Mouse (Mus musculus) frontal cortex, adult 2 months (tissue): ENCODE data around the gene Ankrd17. TPM values are rescaled to one million over a fixed set of nuclear protein-coding genes. Genes with fewer than 3 reads are reported as not detected.
A peak's percentile ranks its signal among the peaks of the same experiment; 100 is the strongest.

ENCODE experiments used
- DNase-seq, 2 experiments: peaks; one replicate each; pipeline ENCODE4 v3.0.0; 2022; ENCODE audit warnings: low spot score in 1 of 2; ENCODE audit errors: extremely low spot score in 1 of 2
- polyA plus RNA-seq: library from polyadenylated mRNA; depleted of rRNA; stranded (reverse); fragments of >200 nt; gene quantifications from 2 replicates; pipeline ENCODE4 v1.2.3, GENCODE M21; 2012; rRNA removed

The Ankrd17 gene
- polyA plus RNA-seq, 1 experiment, result 55.1 TPM

- DNase-seq, result peak; percentile 97 to 99
These were observed 142.6 kb downstream of the Ankrd17 start, which contains the start of gene Cox18 for GRCm38 (mm10) chr5:90223534-90224381. Cox18 (minus strand) TSS chr5:90224001.

- DNase-seq, result peak in 1 of 2 experiments; percentile 42
These were observed 143.4 kb downstream of the Ankrd17 start for GRCm38 (mm10) chr5:90222937-90223336.

DNA sequence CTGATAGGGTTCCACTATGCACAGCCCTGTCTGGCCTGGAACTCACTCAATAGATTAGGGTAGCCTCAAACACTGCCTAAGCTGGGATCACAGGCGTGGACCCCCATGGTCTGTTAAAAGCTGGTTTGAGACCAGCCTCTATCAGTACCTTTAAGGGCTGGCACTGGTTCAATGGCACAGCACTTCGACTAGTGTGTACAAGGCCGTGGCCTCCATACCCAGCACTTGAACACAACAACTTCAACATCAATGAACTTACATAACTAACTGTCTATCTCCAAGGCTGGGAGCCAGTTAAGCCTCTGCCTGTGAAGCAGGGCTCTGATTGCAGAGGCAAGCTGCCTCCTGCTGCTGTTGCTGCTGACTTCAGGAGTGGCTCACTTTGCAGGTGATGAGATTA is 148.6 kb downstream of the Ankrd17 start:
- no peak for DNase-seq

- DNase-seq, result no peak
These were observed 149.2 kb downstream of the Ankrd17 start for GRCm38 (mm10) chr5:90217226-90217625.

GRCm38 (mm10) chr5:90213356-90213755 is 153.0 kb downstream of the Ankrd17 start:
- DNase-seq, result no peak

DNA sequence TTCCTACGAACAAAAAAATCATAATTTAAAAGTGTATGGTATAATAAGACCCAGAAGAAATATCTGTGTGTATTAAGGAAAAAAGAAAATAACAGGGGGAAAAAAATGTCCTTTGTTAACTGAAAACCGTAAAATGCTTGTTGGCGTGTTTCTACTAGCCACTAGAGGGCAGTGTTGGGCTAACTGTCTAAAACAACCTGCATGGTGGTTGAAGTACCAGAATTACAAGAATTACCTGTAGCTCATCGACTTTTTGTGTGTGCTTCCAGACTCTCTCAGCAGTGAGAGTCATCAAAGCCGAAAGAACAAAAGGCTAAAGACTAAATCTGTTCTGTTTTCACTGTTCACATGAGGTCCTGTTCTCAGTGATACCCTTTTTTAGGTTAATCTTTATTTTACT is 163.2 kb downstream of the Ankrd17 start:
- peak in 1 of 2 experiments; percentile 78 for DNase-seq

DNA sequence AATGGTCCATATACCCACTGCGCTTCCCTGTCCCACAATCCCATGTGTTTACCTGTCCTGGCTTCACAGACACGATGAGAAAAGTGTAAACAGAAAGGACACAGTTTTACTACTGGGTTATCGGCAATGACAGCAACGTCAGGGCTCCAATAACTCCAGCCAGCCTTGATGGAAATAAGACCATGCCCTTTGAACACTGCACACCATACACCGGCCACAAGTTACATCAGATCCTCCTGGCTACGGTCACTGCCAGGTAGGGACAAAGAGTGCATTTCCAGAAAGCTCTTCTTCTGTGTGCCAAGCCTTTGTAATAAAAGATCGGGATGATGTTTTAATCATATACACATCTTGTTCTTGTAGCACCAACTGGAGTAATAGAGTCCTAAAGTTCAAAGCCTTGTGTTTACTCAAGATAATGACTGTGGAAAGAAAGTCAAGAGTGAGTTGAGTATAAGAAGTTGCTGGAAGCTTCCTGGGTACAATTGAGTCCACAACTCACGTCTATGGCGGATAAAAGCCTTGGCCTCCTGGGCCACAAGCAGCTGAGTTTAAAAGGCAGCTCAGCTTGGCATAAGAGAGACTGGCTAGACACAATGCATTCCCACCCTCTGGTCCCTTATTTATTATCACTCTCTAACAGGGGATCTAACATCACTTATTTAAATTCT is 163.8 kb downstream of the Ankrd17 start:
- no peak for DNase-seq

- no peak for DNase-seq
These were observed 166.3 kb downstream of the Ankrd17 start for GRCm38 (mm10) chr5:90199922-90200632.

GRCm38 (mm10) chr5:90194831-90195230 is 171.5 kb downstream of the Ankrd17 start:
- DNase-seq, result peak in 1 of 2 experiments; percentile 91

DNA sequence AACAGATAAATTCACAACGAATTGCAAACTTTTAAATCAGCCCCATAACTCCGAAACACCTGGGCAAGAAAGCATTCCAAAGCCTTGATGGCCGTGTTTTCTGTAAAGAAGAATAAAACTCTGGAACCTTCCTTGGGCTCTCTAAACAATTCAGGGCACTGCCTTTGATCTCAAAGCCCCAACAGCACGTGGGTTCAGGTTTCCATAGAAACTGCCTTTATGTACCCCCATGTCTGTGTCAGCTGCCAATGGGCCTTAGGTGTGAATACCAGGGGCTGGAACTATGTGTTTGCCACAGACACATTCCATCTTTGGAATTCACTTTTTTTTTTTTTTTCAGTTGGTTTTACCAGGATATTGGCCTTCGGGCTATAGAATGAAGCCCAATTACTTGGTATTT is 183.6 kb downstream of the Ankrd17 start:
- DNase-seq, result no peak

- DNase-seq, result no peak
These were observed 187.3 kb downstream of the Ankrd17 start for GRCm38 (mm10) chr5:90179094-90179493.

DNA sequence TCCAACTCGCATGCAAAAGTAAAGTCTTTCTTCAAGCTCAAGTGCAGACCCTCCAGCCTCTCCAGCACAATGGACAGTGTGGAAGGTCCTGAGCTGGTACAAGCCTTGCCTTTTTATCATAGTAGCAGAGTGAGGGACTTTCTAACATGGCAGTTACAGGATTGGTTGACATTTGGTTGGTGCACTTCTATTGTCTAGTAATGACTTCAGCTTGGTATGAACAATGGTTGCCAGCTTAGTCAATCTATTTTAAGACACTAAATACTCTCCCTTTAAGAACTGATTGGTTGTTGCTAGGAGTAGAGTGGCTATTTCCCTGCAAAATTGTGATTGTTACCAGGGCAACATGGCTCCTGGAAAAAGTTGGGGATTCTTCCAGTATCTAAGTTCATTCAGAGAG is 188.3 kb downstream of the Ankrd17 start:
- no peak for DNase-seq

Other genes with a start within 250 kb of the Ankrd17 start
- gene Cox18, start 142.6 kb downstream of the Ankrd17 start, polyA plus RNA-seq, result 33.2 and 37.4 TPM in 2 replicates
- 2.1 and 2.3 TPM in 2 replicates for gene Gm9958, start 627 bp upstream of the Ankrd17 start, polyA plus RNA-seq
- gene Alb, start 94.3 kb upstream of the Ankrd17 start, polyA plus RNA-seq, result 0.08 and 2.3 TPM in 2 replicates
- 3.4 and 10.5 TPM in 2 replicates for gene Afp, start 124.2 kb upstream of the Ankrd17 start, polyA plus RNA-seq
- not detected in 2 replicates for gene Afm, start 152.4 kb upstream of the Ankrd17 start, polyA plus RNA-seq
- 0.04 and 0.10 TPM in 2 replicates for gene 5830473C10Rik, start 194.5 kb upstream of the Ankrd17 start, polyA plus RNA-seq